Mouse (Mus musculus) A20 (cell line): ENCODE measurements around the gene Hgfac.

Experiments
- DNase-seq: peaks from one replicate; pipeline ENCODE4 v3.0.0-alpha.2; 2011; ENCODE audit warnings: low read depth, low spot score

Gene Hgfac

DNA sequence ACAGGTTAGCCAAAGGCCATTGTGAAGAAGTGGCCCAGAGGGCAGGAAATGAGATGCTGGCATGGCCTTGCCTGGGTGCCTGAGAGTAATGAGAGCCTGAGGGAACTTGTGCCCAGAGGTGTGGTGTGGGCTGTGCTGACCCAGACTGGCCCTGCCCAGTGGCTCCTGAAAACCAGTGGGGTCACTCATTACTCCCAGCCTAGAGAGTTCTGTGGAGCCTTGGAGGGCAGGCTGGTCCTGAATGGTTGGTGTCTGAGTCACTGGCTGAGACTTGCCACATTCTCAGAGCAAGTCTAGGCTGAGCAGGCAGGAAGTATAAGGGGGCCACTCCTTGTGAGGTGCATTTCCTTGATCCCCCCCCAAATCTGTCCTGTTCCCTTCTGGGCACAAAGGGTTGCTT lies 3.9 kb upstream of the Hgfac start:
- no peak for DNase-seq

DNA sequence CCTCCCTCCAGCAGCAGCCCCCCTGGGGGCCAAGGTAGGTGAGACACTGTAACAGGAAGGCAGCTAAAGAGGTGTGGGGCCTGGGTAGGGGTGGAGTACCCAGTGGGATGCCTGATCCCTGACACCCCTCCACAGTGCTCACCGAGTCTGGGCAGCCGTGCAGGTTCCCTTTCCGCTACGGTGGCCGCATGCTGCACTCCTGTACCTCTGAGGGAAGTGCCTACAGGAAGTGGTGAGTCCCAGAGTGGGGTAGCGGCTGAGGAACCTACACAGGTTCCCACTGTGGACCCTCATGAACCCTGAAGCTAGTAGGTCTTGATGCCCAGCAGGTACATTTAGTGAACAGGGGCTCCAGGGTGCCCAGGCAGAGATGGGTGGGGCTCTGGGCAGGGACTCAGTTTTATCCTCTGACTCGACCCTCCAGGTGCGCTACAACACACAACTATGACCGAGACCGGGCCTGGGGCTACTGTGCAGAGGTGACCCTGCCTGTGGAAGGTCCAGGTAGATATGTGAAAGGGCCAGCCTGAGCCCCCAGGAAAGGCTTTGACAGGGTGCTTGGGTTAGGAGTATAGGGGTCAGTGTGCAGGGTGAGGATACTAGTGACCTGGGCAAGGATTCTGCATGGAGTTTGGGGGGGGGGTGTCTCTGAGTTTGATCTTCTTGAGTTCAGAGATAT lies 1.3 kb downstream of the Hgfac start:
- peak; percentile 4 for DNase-seq

GRCm38 (mm10) chr5:35043110-35043451 lies 1.8 kb downstream of the Hgfac start:
- DNase-seq = peak; percentile 69

DNA sequence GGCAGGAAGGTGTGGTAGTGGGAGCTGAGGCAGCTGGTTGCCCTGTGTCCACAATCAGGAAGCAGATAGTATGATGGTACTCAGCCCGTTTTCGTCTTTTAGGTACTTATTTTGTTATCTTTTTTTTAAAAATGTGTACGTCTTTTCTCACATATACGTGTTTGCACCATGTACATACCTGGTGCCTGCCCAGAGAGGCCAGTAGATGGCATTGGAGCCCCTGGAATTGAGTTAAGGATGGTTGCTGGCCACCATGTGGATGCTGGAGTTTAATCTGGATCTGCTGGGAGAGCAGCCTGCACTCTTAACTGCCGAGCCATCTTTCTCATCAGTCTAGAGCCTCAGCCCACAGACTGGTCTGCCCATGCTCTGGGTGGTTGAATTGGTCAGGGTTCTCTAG lies 9.2 kb downstream of the Hgfac start:
- no peak for DNase-seq

DNA sequence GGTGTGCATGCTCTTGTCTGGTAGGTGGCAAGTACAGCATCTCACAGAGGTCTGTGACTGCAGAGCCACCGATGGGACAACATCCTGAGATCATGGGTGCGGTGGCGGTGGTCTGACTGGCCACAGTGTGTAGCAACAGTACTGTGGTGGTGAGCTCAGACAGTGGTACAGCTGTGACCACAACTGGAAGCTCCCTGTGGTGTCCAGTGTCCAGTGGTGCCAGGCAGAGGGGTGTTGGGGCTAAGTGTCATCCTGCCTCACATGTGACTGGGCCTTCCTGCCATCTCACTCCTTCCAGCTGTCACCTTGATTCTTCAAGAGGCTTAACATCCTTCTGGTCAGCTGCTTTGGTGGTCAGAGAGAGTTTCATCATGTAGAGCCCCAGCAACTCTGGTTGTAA lies 13.3 kb downstream of the Hgfac start:
- no peak for DNase-seq

GRCm38 (mm10) chr5:35055076-35055475 lies 13.8 kb downstream of the Hgfac start:
- DNase-seq = no peak

DNA sequence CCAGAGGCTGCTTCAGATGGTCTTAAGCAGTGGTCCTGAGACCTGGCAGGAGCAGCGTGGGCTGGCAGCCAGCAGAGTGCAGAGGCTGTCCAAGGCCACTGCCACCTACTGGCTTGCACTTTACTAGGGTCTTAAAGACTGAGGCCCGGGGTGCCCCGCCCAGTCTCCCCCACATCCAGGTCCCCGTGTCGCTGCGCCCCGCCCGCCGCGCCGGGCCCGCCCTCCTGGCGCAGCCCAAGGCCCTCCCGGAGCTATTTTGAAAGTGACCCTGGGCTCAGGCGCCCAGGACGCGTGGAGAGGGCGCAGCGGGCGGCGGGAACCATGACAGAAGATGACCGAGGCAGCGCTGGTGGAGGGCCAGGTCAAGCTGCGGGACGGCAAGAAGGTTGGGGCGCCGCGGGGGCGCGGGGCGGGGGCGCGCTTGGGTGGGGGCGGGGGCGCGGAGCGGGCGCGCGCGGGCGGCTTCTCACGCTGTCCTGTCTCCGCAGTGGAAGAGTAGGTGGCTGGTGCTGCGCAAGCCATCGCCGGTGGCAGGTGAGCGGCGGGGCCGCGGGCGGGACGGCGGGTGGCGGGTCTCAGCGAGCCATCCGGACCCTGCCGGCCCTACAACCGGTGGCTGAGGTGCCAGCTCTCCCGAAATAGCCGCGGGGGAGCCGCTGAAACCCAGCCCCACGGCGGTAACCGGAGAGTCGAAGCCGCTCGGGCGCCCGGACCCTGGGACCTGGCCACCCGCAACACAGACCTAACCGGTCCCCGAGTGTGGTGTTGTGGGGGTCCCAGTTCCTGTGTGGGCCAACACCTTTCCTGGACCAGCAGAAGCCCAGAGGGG lies 15.5 kb downstream of the Hgfac start, which contains the start of gene Dok7:
TSS of gene Dok7 (plus strand) at position 163 of the 829 bp plus-strand sequence.
- no peak for DNase-seq

GRCm38 (mm10) chr5:35057582-35057981 lies 16.3 kb downstream of the Hgfac start:
- no peak for DNase-seq

DNA sequence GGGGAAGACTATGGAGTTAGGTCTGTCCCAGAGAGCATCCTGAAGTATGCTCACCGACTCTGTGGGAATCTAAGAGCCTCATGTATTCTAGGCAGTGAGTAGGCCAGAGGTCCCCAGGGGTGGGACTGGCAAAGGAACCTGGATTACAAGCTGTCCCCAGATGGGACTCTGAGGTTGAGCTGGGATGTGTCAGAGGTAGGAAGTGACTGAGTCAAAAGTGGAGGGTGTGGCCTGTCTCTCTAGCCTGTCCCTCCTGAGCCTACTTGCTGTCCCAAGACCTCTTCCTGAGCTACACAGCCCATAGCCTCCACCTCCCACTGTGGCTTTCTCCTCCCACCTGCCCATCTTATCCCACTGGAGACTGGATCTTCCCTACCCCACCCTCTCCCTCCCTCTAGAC lies 16.9 kb downstream of the Hgfac start:
- no peak for DNase-seq

DNA sequence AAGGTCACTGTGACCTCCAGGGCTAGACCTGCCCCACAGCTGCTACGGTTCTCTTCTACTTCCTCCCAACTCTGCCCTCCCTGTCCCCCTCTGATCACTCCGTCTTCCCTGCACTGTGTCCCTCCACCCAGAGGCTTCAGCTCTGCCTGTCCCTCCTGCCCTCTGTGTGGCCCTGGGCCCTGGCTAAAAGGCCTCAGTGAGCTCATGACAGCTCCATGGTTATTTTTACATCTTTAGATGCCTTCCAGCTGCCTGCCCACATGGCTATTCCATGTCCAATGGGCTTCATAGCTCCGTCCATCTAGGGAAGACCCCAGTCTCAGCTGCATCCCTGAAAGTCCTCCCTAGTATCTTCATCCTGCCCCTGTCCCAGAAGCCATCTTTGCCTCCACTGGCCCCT lies 18.8 kb downstream of the Hgfac start:
- DNase-seq = no peak

DNA sequence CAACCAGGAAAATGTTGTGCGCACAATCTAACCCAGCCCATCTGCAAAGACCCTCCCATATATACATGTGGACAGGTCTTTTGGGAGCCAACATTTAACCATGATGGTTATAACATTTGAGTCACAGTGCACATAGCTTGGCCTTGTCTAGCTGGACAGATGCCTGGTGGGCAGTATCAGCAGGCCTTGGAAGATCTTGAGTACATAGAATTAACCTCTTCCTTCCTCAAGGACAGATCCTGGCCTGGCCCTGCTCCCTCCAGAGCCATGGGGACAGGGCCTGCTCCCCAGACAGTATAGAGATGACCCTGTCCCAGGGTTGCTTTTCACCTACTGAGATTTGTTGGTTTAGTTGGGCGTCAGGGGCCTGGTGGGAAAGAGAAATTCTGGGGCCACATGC lies 28.5 kb downstream of the Hgfac start:
- no peak for DNase-seq

- no peak for DNase-seq
These were observed 29.0 kb downstream of the Hgfac start for GRCm38 (mm10) chr5:35070314-35070713.

- no peak for DNase-seq
These were observed 29.6 kb downstream of the Hgfac start for GRCm38 (mm10) chr5:35070953-35071352.

- no peak for DNase-seq
These were observed 30.5 kb downstream of the Hgfac start for GRCm38 (mm10) chr5:35071855-35072254.

DNA sequence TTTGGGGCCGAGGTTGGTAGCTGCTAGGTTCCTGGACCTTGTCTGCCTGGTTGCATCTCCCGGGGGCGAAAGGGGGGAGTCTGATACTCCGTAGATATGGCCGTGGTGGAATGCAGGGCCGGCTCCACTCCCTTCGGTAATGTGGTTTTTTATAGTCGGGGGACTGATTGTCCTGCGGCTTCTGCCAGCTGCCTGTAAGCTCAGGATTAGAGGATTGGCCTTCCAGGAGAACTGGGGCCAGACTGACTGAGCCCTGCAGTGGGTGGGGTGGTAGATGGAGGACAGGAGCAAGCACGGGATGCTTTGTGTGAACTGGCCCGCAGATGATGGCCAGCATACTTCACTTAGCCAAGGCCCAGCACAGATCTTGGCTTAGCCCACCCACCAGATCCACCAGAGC lies 31.9 kb downstream of the Hgfac start:
- no peak for DNase-seq

DNA sequence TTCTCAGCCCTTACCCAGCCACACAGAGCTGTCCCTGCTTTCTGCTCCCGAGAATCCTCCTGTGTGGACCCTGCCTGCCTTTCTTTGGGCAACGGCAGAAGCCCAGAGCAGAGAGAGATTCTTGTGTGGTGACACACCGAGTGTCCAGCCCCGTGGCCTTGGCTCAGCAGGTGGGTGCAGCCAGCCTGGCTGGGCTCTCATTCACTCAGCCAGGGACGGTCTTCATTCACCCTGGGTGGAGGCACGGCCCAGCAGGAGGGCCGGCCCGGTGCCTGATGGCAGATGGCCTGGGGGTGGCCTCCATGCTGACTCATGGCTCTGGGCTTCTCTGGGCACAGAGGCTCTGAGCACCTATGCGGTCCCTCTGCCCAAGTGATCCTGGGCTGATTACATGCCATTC lies 32.7 kb downstream of the Hgfac start:
- DNase-seq = no peak

- no peak for DNase-seq
These were observed 35.1 kb downstream of the Hgfac start for GRCm38 (mm10) chr5:35076369-35076768.

DNA sequence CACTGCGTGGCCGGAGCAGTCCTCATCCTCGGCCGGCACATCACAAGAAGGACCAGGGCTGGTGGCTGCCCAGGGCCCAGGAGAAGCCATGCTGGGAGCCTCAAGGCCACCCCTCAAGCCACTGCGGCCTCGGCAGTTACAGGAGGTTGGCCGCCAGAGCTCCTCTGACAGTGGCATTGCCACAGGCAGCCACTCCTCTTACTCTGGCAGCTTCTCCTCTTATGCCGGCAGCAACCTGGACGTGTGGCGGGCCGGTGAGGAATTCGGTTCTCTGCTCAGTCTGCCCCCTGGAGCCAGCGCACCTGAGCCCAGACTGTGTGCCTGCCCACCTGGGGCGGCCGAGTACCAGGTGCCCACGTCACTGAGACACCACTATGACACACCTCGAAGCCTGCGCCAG lies 37.8 kb downstream of the Hgfac start:
- no peak for DNase-seq

DNA sequence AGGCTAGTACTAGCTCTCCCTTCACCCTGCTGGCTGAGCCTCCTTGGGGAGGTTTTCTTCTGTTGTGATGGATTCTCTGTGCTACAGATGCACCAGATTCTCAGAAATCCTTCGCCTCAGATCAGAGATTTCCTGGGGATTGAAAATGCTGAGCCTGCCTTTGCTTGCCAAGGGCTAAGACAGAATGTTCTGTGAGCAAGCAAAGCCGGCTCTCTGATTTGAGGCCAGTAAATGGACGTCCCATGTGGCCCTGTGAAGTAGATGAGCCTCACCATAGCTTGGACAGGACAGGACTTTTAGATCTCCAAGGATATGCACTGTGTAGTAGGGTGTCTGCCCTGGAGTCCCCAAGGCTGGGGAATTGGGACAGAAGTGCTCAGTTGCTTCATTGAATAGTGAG lies 43.6 kb downstream of the Hgfac start:
- no peak for DNase-seq

- peak; percentile 82 for DNase-seq
These were observed 47.7 kb downstream of the Hgfac start for GRCm38 (mm10) chr5:35088785-35089613.

- no peak for DNase-seq
These were observed 48.3 kb downstream of the Hgfac start for GRCm38 (mm10) chr5:35089614-35089963.

DNA sequence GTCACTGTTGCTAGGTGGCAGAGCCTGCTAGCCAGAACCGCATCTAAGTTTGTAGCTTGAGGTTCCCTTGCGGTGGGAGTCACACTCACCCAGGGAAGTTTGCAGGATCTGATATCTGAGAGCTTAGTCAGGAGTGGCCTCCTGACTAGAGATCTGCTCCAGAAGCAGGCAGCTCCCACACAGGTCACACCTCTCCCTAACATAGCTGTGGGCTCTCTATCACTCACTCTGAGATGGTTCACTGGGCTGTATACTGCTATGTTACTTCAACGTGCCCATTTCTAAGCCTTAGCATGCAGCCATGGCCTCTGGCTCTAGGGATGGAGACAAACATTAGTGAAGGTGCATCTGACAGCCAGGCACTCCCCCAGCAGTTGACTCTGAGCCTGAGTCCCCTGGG lies 50.3 kb downstream of the Hgfac start:
- DNase-seq = no peak
